Mouse (Mus musculus): ENCODE data around the gene Il11ra1.

- no peak for TF ChIP-seq CTCF (IDR thresholded peaks at IDR 0.05; ENCODE audit: low read depth, low read length)
- no peak for TF ChIP-seq POLR2A (IDR thresholded peaks at IDR 0.05; ENCODE audit: borderline replicate concordance, low read depth, low read length)
Observed at GRCm38 (mm10) chr4:41659556-41659955, 40.2 kb upstream of the Il11ra1 start.
